Mouse (Mus musculus): ENCODE results near the gene Tmod4.
"Not testable (repeated sequence)": the region's sequence is repeated elsewhere in the genome, so short reads cannot be mapped to it uniquely, and the experiment has no call there.

DNA sequence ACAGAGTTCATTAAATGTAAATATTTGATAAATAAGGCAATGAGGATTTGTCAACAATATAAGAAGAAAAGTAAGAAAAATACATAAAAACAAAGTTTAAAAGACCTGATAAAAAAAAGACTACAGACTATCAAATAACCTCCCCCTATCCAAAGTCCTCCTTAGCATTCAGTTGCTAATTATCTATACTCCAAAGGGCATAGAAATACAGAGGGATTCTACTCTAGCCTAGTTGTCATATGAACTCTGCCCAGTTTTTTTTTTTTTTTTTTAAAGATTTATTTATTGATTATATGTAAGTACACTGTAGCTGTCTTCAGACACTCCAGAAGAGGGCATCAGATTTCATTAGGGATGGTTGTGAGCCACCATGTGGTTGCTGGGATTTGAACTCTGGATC lies 17.0 kb upstream of the Tmod4 start:
- not testable (repeated sequence) for TF ChIP-seq POLR2A, CTCF (IDR thresholded peaks at IDR 0.05; ENCODE audit: extremely low read depth, insufficient read depth, low read length)
